Mouse (Mus musculus): ENCODE measurements around the gene Ankrd44.

The Ankrd44 gene

DNA sequence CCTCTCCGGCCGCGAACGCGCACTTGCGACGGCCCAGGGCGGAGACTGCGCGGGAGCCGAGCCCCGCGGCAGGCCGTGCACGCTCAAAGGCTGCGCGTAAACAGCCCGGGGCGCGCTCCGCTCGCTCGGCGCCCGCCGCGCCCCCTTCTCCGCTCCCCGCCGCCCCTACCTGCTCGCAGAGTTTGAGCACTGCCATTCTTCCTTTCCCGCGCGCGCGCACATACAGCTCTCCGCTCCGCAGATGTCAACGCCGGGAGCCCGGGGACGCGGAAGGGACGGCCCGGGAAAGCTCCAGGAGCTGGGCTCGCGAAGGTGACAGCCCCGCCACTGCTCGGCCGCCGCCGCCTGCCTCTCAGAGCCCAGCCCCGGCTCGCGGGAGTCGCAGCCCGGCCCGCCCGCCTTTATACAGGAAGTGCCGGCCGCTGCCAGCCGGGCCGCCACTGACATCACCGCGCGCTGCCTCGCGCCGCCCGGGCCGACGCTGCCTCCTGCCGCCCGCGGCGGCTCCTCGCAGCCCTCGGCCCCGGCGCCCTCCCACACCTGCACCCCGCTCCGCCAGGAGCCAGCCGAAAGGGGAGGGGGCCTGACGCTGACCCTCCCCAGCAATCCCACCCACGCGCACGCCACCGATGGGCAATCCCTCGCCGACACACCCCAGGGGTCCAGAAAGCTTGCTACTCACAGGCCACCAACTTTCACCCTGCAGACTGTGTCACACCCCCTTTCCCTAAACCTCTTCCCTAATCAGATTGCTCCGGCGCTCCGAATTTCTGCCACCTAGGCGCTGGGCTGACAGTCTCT is at the start of gene Ankrd44:
Gene Ankrd44 (minus strand): TSS at position 417 of the 801 bp plus-strand sequence.
- in situ Hi-C loops (cut with MboI; ENCODE audit: unreplicated experiment in 2 of 2) = loop anchor here (5.0 kb wide), 2 partner anchors 94 to 259 kb away; no protein-coding TSS in a partner anchor

DNA sequence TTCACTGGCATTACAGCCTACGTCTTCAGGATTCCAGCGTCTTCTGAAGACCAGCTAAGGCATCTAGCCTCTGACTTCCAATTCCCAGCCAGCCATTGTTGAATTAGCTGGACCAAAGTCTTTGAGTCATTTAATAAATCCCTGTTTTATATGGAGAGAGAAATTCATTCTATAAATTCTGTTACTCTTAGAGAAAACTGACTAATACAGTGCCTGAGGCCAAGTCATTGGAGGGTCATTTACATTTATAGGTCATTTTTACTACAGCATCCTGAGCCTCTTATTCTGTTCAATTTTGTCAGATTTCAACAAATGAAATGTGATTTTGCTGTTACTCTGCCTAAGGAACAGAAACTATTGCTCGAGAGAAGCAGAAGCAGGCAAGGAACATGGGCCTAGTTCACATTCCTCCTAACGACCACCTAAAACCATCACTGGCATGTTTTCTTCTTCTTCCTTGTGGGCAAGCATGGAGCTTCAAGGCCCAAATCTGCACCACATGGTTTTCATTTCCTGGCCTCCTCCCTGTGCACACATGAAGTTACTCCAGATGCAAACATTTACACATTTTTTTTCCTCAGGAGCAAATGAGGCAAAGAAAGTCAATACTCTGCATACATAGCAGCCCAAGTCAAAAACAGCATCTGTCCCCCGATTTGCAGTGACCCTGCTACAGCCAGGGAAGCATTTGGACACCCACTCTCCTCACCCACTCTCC is 45.7 kb upstream of the Ankrd44 start:
- in situ Hi-C loops (cut with MboI; ENCODE audit: unreplicated experiment in 2 of 2) = loop anchor here (25.0 kb wide), 2 partner anchors 1035 to 1935 kb away; no protein-coding TSS in a partner anchor

DNA sequence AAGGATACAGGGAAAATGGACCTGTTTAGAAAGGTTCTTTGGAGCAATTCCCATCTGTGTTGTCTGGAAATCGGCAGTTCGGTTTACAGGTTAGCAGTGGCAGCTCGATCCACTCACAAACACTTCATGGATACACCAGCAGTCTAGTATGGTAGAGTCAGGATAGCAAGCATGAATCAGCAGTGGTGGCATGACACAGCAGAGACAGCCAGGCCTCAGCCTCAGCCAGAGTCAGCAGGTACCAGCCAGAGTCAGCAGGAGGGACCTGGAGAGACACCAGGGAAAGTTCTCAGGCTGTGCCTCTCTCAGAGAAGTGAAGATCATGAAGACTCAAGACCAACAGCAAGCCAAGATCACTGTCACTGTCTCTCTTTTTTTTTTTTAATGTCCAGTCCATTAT is 40.7 kb upstream of the Ankrd44 start:
- in situ Hi-C loops (cut with MboI; ENCODE audit: unreplicated experiment in 2 of 2) = loop anchor here (25.0 kb wide), 2 partner anchors 1030 to 1930 kb away; no protein-coding TSS in a partner anchor

DNA sequence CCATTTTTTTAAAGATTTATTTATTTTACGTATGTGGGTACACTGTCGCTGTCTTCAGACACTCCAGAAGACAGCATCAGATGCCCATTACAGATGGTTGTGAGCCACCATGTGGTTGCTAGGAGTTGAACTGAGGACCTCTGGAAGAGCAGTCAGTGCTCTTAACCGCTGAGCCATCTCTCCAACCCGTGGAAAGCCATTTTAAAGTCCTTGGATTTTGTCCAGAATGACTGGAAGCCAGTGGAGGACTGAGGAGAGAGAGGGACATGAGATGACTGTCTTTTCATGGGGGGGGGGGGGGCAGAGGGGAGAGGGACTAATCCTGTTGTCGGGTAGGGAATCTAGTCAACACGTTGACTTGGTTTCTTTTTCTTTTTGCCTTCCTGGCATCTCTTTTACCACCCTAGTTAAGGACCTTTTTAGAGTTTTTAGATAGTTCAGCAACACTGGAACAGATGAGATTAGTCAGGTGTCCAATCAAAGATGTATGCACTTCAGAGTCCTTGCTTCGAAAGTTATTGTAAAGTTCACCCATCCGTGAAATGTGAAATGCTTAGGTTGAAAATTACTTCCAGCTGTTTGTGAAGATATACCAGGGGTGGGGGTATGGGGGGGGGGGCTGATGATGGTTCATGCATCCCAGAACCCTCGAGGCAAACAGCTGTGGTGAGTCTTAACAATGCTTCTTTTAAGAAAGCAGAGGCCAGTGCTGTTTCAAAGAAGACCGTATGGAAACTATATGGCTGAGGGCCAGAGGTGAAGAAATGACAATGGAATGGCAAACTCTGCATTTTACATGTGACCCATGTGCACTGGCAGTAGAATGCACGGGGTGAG is 39.2 kb upstream of the Ankrd44 start:
- in situ Hi-C loops (cut with MboI; ENCODE audit: unreplicated experiment in 2 of 2) = loop anchor here (25.0 kb wide), 2 partner anchors 1028 to 1928 kb away; no protein-coding TSS in a partner anchor

DNA sequence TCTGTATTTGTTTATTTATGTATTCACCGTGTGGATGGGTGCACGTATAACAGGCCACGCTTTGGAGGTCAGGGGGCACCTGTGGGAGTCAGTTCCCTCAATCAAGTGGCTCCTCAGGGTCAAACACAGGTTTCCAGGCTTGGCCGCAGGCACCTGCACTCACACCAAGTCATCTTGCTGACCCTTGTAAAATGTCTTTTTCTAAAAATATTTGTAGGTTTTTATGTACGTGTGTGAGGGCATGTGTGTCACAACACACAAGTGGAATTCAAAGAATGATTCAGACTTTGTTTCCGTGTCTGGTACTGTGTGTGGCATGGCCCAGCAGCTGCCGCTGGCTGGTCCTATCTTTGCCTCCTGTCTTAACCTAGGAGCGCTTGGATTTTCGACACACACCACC is 35.5 kb upstream of the Ankrd44 start:
- in situ Hi-C loops (cut with MboI; ENCODE audit: unreplicated experiment in 2 of 2) = loop anchor here (25.0 kb wide), 2 partner anchors 1024 to 1924 kb away; no protein-coding TSS in a partner anchor

DNA sequence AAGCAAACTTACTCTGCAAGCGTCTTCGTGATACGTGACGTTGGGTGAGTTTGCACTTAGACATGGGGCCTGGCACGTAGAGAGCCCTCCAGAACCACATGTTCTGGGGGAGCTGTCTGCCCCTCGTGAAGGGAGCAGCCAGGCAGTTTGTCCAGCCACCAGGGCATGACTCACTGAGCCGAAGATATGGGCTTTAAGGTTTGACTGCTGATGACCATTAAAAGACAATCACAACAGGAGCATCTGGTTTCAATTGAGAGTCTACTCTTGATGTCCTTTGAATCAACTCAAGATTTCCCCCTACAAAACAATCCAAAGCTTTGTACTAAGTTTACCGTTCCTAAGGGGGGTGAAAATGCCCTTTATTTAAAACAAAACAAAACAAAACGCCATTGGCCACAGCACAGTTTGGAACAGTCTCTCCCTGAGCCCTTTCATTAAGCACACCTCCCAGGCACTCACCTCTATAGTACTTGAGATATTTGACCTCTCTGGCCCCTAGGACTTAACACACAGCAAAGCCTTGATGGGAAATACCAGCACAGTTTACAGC is 34.5 kb upstream of the Ankrd44 start:
- in situ Hi-C loops (cut with MboI; ENCODE audit: unreplicated experiment in 2 of 2) = loop anchor here (25.0 kb wide), 2 partner anchors 1023 to 1923 kb away; no protein-coding TSS in a partner anchor

DNA sequence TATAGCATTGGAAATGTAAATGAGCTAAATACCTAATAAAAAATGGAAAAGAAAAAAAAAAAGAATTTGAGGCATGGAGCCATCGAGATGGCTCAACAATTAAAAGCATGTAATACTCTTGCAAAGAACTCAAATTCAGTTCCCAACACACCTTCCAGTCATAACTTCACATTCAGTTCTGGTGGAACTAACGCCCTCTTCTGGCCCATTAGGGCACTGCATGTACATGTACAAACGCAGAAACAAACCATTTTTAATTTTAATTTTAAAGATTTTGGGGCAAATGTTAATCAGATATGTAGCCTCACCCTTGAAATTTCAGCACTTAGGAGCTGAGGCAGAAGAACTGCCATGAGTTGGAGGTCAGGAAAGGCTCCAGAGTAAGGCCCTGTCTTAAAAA is 32.3 kb upstream of the Ankrd44 start:
- in situ Hi-C loops (cut with MboI; ENCODE audit: unreplicated experiment in 2 of 2) = loop anchor here (25.0 kb wide), 2 partner anchors 1021 to 1921 kb away; no protein-coding TSS in a partner anchor

DNA sequence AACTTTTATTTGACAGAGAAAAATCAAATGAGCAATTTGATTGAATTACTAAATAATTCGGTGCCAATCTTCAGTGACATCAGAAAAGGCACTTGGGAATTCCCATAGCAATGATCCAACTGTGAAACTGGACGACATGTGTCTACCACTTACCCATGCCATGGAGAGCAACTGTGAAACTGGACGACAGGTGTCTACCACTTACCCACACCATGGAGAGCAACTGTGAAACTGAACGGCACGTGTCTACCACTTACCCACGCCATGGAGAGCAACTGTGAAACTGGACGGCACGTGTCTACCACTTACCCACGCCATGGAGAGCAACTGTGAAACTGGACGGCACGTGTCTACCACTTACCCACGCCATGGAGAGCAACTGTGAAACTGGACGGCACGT is 30.8 kb upstream of the Ankrd44 start:
- in situ Hi-C loops (cut with MboI; ENCODE audit: unreplicated experiment in 2 of 2) = loop anchor here (25.0 kb wide), 2 partner anchors 1020 to 1920 kb away; no protein-coding TSS in a partner anchor

DNA sequence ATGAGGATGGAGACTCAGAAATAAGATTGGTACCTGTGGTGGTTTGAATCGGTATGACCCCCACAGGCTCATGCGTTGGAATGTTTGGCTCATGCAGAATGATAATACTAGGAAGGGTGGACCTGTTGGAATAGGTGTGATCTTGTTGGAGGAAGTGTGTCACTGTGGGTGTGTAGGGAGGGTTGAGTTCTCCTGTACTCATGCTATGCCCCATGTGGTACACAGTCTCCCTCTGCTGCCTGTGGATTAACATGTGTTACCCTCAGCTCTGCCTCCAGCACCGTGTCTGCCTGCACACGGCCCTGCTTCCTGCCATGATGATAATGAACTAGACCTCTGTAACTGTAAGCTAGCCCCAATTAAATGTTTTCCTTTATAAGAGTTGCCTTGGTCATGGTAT is 28.7 kb upstream of the Ankrd44 start:
- in situ Hi-C loops (cut with MboI; ENCODE audit: unreplicated experiment in 2 of 2) = loop anchor here (25.0 kb wide), 2 partner anchors 1018 to 1918 kb away; no protein-coding TSS in a partner anchor

DNA sequence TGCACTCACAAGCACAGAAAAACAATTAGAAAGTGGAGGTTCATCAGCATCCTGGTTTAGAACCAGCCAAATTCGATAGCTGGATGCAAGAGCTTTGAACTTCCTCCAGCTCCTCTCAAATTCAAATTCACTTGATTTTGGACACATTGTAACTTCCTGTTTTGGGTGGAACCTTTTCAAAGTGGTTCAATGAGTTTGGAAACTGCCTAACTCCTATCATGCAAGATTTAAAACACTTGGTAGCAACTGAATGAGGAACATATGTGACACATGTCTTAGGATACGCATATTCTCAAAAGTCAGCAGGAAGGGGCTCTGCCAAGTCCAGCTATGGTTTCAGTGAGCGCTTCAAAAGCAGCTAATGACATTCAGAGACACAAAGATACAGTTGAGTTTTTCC is 18.5 kb upstream of the Ankrd44 start:
- in situ Hi-C loops (cut with MboI; ENCODE audit: unreplicated experiment in 2 of 2) = no loop called here

DNA sequence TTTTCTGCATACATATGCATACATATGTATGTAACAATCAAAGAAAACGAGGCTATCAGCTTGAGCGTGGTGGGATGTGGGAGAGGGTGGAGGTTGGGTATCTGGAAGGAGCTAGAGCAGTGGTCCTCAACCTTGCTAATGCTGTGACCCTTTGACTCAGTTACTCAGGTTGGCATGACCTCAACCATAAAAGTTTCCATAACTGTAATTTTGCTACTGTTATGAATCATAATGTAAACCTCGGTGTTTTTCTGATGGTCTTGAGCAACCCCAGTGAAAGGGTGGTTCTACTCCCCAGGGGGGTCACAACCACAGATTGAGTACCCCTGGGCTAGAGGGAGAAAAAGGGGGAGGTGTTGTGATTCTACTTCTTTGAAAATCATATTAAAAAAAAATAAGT is 9.3 kb upstream of the Ankrd44 start:
- in situ Hi-C loops (cut with MboI; ENCODE audit: unreplicated experiment in 2 of 2) = no loop called here

DNA sequence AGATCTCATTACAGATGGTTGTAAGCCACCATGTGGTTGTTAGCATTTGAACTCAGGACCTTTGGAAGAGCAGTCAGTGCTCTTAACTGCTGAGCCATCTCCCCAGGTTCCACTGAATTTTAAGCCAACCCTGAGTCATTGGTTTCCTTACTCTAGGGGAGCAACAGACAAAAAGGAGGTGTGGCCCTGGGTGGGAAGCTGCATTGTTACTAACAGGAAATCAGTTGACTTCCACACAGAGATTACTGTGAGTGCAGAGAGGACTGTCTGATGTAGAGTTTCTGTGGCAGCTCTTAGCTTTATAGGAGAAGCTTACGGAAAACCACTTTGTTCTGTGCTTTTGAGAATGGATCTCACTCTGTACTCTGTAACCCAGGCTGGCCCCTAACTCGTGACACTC is 8.7 kb upstream of the Ankrd44 start:
- in situ Hi-C loops (cut with MboI; ENCODE audit: unreplicated experiment in 2 of 2) = no loop called here

DNA sequence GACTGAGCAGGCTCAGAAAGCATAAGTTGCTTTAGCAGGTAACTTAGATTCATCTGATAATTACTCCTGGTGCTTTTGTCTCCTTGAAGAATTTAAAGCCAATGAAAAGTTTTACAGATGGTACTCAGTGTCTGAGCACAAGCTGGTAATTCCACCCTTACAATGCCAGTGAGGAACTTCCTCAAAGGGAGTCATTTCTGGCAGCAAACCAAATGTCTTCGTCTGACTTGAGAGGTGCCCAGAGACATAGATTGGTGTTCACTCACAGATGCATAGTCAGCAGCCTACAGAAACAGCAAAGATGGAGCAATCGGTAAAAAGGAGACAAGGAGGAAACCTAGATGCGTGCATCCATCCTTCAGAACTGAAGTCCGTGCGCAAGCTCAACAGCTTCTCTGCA is 7.5 kb upstream of the Ankrd44 start:
- in situ Hi-C loops (cut with MboI; ENCODE audit: unreplicated experiment in 2 of 2) = no loop called here

DNA sequence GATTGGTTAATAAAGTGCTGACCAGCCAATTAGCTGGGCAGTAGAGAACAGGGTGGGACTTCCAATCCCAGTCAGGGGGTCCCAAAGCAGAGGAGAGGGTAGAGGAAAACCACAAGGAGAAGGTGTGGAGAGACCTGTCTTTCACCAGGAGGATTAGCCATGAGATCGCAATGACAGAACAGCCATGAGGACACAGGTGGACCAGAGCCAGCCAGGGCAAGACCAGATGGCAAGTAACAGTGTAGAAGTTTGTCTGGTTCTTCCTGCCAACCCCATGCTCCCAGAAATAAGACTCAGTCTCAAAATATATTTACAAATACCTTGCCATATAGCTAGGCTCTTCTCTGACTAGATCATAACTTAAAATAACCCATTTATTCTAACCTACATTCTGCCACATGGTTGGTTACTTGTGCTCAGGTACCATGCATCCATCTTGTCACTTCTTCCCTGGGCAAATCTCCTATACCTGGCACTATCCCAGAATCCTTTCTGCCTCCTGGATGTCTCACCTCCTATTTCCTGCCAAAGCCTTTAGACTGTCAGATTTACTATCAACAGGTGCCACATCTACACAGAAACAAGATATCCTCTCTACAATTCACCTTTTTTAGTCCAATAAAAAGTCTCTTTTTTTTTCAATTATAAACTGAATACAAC is 6.4 kb upstream of the Ankrd44 start:
- in situ Hi-C loops (cut with MboI; ENCODE audit: unreplicated experiment in 2 of 2) = no loop called here

DNA sequence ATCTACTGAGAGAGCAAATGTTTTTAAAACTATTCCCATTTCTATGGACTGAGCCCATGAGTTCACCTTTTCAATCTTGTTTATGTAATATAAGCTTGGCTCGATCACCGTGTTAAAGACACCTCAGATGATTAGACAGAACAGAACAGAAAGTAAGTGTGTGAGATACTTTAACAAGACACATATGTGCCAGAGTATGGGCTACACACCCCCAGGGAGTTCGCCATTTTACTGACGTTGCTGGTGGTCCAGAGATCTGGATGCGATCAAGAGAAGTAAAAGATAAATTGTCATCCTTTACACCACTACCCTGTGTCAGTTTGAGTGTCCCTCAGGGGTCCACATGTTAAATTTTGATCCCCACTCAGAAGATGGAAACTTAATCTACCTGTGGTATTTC is 5.0 kb upstream of the Ankrd44 start:
- in situ Hi-C loops (cut with MboI; ENCODE audit: unreplicated experiment in 2 of 2) = no loop called here

DNA sequence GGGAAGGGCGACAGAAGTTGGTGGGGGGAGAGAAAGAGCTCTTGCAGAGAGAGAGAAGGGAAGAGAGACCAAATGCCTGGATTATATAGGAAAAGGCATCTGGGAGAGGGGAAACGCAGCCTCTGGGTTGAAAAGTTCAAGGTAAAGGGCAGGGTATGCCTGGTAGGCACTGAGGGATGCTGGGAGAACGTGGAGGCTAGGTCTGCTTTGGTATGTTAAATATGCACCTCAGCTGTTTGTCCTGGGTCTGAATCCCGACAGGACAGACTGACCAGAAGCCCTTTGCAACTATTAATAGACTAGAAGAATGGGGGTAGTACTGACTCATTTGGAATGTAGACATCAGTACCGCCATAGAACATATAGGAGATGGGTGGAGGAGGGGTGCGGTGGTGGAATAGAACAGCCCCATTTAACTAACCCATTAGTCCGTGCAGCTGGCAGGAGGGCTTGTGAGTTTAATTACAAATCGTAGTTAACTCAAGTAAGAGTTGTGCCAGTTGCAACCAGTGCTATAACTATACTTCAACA is 4.5 kb upstream of the Ankrd44 start:
- in situ Hi-C loops (cut with MboI; ENCODE audit: unreplicated experiment in 2 of 2) = no loop called here

DNA sequence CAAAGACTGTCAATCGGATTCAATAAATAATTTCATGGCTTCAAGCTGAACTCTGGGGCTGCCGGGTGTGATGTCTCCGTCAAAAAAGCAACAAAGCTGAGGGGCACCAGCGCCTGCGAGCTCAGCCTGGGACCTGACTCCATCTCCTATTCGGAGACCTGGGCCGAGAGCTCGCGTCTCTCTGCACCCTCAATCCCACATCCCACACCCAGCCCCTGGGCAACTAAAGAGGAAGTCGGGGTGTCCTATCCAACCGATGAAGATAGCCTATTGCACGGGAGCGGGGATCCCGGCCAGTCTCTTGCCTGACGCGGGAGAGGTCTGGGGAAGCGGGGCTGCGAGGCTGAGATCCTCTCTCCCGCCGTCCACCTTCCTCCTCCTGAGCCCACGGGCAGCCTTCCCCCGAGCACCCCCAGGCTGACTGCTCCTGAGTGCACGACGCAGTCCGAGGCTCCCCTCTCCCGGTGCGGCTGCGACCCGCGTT is 694 bp downstream of the Ankrd44 start:
- in situ Hi-C loops (cut with MboI; ENCODE audit: unreplicated experiment in 2 of 2) = loop anchor here (5.0 kb wide), 2 partner anchors 93 to 258 kb away; no protein-coding TSS in a partner anchor

DNA sequence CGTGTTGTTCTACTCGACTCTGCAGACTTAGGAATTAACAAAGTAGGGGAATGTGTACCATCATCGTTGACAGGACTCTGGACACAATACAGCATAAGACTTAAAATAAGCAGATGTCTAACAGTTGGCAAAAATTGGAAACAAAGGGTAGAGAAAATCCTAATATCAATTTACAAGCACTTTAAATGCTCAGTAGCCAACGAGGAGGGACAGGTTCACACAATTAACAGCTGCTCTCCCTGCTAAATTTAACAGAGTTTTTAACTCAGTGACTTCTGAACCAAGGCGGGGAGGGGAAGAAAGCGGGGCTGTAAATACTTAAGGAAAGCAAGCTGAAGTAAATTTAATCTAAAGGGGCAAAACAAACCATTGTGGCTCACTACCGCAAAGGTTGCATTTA is 1.4 kb downstream of the Ankrd44 start:
- in situ Hi-C loops (cut with MboI; ENCODE audit: unreplicated experiment in 2 of 2) = loop anchor here (5.0 kb wide), 3 partner anchors 92 to 257 kb away; no protein-coding TSS in a partner anchor

DNA sequence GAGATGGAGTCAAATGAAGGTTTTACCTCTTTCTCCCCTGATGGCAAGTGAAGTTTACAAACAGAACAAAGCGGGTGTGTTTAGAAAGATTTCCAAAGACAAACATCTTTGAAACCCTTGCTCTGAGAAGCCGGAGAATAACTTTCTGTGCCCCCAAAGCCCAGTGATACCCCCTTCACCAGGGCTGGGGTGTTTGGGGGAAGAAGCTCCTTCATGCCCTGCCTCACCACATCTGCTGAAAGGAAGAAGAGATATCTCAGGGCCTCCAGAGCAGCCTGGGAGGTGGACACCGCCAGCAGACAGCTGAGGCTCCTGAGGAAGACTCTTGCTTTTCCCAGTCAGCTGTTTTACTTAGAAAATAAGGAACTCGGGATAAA is 1.9 kb downstream of the Ankrd44 start:
- in situ Hi-C loops (cut with MboI; ENCODE audit: unreplicated experiment in 2 of 2) = loop anchor here in 1 of 2 experiments (5.0 kb wide), 1 partner anchor 177 kb away; no protein-coding TSS in a partner anchor

All from v-Abl transformed pro-B cells (cell line).